Mouse (Mus musculus) spleen, postnatal 36 days (tissue): ENCODE measurements at regions not wholly inside any gene's neighbourhood (a gene's known extent, or its start where the extent isn't known, plus 50 kb on each side); places are given as distances from the start of the nearest gene placed in this dataset.

Experiments used
- DNase-seq, 2 experiments: peaks; one replicate each; pipeline ENCODE4 v3.0.0; 2022; ENCODE audit warnings: low spot score in 2 of 2, mixed read lengths in 1 of 2

DNA sequence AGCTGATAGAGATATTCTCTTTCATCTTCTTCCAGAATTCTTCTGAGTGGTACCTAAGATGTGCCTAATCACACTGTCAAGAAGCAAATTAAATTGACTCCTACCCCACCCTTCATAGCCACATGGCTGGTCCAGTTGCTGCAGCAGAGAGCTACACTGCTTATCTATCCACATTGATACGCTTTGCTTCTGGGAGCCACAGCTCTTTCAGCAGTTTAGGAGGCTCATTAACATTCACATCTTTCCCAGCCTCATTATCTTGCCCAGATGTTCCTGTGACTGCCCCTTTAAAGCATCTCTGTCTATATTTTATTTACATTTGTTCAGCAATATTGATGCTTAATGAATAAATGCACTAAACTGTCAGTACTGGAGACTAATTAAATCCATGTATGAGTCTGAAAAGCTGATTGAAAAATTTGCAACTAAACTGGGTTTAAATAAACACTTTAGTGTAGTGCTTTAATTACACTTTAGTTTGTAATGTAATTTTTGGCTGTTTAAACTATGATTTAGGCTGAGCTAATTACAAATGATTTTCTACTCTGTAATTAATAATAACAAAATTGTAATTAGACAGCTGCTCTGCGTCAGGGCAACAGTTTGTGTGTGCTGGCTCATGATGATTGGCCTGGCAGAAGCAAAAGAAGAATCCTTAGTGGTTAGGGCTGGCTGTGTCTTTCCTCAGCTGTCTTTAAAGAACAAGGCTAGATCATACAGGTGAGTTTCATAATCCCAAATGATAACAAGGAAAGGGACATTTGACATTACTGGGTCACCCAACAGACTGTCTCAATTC is 632.5 kb upstream of the Tle4 start:
- DNase-seq, result no peak

DNA sequence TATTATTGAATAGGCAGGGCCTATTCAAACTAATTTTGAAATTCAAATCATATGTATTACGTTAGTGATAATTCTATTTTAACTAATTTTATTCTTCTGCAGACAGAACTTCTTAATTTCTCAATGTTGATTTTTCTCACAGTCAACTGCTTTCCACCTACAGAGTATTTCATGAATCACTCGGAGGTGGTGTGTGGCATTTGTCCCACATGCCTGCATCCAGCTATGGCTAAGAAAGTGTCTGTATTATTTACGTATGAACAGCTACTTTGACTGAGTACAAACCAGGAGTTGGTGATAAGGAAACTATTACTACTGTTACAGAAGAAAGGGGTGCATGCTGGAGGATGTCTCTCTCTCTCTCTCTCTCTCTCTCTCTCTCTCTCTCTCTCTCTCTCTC is 619.5 kb upstream of the Tle4 start:
- DNase-seq, result no peak

DNA sequence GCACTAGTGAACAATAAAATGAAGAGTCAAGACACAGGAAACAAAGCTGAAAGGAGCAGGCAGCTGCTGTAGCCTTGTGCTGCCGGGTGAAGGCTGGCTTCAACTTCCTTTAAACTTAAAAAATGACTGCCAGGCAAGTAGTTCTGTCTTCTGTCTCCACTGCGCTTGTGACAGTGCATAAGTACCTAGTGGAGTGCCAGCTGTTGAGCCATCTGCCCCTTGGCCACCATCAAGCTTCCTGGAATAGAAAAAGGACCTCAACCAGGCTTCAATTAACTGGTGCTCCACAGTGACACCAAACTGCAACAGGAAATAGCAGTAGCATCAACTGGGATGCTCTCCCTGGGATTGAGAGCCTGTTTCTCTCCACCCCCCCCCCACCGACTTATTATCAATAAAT is 616.8 kb upstream of the Tle4 start:
- no peak for DNase-seq

DNA sequence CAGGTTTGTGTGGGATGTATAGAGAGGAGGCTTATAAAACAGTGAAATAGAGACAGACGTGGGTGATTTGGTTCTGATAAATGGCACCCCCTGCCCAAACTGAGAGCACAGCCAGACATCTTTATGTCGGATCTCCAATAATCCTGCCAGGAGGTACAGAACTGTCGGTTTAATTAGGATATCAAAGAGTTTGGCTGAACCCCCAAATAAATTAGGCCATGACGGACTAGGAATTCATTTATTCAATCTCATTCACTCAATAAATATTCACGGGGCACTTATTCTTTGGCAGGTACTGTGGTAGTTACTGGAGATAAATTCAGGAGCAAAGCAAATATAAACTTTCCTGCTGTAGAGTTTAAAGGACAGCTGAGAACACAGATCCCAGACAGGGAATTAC is 615.0 kb upstream of the Tle4 start:
- no peak for DNase-seq

DNA sequence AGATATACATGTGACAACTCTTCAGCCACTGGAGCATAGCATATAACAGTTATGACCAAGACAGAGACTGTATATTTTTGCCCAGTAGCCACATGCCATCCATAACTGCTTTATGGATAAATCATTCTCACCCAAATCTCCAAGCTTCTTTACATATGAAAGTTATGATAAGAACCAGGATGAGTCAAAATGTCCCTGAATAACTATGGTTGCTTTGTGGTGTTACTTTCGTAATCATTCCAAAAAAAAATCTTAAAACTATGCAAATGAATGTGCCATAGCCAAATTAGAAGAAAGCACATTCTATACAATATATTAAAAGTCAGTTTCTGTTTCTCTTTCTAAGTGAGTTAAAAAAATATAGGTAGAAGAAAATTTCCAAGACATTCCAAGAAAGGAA is 605.2 kb upstream of the Tle4 start:
- DNase-seq, result no peak

DNA sequence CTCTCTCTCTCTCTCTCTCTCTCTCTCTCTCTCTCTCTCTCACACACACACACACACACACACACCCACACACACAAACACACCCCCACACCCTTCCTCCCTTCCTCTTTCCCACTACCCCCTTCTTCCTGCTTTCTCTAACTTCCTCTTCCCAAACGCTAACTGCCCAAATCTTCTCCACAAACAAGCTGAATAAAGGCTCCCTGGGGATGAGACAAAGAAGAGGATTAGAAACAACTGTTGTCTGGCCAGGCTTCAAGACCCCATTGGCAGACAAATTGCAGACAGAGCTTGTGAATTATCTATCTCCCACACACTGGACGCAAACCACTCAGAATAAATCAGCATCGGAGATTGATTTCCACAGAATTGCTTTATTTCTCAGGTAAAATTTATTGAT is 603.4 kb upstream of the Tle4 start:
- no peak for DNase-seq

DNA sequence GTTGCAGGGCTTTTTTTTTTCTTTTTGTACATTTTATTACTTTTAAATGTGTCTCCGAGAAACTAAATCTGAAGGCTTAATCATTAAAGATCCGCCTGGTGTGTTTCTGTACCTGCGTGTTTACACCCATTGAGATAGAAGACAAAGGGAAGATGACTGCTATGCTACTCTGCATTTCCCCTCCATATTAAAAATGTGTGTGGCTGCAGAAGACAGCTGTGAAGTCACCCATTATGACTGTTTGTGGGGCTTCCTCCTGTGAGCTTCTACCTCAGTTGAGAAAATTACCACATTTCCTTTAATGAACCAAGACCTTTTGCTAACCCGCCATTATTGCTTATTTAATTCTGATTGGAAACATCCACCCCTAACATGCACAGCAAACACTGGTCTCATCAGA is 602.9 kb upstream of the Tle4 start:
- DNase-seq, result no peak

DNA sequence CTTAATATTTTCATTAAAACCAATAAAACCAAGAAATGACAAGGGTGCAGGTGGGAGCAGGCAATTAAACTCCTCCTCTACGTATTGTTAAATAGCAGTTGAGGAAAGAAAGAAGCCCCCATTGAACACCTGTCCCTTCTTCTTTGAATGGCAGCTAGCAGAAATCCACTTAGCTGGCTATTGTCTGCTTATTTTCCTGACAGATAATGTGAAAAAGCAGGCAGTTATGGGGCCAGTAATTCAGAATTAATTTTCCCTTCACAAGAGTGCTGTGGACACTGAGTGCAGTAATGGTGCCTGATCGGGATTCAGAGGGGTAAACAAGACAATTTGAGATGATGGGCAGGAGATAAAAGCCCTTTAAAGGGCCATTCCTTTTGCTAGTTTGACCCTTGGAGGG is 602.5 kb upstream of the Tle4 start:
- DNase-seq, result no peak

DNA sequence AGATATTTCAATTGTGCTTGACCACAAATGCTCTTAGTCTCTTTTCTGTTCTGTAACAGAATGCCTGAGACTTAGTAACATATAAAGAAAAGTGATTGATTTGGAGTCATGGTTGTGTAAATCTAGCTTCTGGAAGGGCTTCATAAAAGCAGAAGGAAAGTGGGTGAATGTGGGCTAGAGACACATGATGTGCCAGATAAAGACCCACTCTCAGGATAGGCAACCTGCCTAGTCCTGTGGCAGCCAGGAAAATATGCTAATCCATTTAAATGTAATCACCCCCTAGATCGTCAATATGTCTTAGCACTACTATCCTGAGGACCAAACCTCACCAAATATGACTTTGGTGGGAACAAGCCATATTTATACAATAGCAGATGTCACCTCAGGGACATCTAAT is 601.8 kb upstream of the Tle4 start:
- DNase-seq, result no peak

DNA sequence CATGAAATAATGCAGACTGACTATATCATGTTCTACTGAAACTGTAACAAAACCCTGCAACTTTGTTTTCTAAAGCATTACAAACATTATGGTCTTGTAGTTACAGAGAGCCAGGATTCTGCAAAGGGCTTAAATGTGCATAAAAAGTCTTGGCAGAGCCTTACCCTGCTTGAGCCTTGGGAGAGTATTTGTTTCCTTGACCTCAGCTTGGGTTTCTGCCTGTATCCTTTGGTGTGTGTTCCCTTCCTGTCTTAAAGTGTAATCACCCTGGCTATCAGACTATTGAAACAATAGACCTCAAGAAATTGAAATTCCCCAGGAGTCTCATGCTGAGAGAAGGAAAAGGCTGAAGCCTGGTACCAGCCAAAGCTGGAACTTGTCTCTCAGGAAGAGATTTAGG is 577.4 kb upstream of the Tle4 start:
- no peak for DNase-seq

DNA sequence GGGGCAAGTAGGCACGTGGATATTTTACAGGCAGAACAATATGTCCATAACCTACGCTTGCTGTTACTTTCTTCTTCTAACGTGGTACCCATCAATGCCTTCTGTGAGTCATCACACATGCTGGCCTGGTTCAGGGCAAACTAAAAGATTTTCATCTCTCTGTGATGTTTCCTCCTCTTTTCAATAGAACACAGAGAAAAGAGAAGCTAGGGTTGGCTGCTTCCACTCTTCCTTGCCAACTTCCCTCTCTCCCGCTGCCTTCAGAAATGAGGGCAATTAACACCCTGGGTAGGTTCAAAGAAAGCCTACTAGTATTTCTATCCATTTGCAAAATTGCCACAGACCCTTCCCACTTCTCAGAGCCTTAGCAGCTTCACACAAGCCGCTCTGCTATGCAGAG is 575.5 kb upstream of the Tle4 start:
- no peak for DNase-seq

DNA sequence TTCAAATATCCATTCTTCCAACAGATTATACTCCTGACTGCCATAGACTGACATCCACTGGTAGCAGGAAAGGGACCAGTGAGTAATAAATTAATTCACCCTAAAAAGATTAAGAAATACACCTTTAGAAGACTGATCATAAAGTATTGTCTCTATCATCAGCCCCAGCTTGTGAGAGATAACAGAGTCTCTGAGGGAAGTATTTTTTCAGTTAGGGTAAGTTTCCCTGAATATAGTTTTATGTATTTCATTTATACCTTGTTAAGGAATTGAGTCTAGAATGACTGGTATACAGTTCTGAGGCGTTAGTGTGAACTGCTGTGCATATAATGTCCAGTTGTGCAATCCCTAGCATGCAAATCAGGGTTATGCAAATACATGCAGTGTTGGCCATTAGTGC is 569.3 kb upstream of the Tle4 start:
- no peak for DNase-seq

DNA sequence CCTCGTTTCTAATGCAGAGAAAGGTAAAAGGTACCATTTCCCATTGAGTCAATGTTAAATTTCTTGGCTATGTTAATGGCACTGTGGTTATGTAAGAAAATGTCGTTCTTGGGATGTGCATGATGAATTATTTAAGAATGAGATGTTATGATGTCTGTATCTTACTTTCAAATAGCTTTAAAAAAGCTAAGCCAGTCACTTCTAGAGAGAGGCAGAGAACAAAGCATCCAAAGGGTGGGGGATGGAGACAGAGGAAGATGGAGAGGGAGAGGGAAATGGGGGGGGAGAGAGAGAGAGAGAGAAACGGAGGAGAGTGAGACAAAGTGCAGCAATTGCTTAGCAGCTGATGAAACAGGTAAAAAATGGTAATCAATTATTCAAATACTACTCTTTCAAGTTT is 562.8 kb upstream of the Tle4 start:
- DNase-seq, result no peak

DNA sequence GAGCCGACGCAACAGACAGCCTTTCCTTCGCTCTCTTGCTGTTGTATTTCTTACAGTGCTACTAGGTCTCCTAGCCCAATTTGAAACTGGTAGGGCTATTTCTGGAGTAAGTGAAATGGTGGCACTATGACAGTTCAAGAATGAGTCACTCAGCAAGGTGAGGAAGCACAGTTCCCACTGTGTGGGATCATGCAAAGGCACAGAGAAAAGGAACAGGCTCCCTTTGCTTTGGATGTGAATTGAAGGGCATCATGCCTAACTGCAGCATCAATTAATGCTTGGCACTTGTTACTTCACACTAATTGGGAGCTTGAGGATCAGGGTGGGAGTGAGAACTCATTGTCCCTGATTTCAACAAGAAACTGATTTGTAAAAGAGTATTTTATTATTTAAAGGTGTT is 560.8 kb upstream of the Tle4 start:
- no peak for DNase-seq

DNA sequence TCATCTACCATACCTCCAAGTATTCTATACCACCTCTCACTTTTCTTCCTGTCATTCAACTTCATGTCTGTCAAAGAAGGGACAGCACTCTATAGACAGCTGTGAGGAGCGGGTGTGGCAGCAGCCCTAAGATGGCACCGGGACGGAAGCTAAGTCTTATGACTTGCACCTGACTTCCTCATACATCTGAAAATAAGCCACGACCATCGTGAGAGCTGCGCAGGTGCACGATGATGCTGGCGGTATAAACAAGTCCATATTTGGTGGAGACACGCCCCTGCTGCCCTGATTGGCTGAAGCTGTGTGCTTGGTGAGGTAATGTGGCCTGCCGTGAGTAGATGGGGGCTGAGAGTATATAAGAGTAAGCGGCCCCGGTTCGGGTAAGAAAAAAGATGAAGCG is 560.3 kb upstream of the Tle4 start:
- no peak for DNase-seq

DNA sequence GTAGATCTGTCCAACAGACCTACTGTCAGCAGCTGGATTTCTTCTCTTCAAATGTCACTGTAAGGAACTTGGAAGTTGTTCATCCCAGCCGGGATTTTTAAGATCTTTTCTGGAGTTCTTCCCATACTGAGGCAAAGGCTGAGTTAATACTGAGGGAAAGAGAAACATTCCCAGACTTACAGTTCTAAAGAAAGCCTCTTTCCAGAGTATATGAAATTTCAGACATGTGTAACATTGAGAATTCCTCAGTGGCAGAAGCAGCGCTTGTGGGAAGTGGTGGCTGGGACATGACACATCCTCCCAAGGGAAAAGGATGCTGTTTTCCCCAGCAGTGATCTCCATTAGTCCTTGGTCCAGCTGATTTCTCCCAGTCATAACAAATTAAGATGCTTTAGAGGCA is 556.8 kb upstream of the Tle4 start:
- no peak for DNase-seq

DNA sequence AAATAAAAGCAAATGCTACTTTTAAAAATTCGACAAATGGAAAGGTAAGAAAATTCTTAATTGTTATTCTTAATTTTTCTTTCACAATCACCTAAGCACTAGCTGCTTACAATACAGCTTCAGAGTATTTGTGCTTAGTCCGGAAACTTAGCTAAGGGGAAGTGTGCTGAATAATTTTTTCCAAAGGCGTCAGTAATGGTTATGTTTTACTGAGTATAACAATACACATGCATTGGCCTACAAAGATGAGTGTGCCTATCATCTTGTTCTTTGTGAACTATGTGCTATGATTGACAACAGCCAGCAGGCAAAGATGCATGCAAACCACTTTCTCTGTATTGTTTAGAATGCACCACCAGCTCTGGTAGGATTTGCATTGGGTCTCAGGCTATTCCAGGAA is 548.5 kb upstream of the Tle4 start:
- DNase-seq, result no peak

DNA sequence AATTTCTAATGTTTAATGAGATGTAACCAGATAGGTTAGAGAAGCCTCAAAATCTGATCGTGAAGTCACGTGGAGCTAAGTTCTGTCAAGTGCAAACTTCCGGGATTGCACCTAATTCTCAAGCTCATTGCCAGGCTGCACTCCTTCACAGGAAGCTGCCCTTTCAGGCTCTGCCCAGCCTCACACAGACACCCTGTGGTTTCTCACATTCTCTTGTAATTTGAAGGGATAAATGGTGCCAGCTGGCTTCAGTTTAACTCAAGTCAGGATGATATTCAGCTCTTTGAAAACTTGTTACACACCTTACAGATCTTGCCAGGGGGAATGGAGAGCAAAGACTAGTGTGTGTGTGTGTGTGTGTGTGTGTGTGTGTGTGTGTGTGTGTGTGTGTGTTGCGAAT is 529.3 kb upstream of the Tle4 start:
- no peak for DNase-seq

DNA sequence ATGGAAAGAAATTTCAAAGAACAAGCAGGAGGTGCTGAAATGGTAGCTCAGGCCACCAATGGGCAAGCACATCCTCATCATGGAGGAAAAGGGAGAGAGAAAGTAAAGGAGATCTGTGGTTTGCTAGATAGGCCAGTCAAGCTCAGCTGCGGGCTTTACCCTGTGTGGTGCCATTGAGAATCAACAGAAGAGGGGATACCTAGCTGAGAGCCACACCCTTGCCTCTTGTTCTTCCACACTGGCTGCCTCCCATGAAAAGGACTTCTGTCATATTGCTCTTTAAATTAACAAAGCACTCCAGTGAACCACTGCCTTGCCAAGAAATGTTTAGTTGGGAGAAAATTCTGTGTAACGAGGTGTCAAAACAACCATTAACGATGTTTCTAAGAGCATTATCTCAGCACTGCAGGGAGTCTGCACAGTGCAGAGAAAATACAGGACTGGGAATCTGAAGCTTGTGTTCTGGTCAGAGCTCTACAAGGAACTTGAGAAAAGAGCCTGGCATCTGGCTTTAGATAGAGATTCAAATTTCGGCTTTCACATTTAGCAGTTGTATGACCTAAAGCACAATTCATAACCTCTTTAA is 510.7 kb upstream of the Tle4 start:
- DNase-seq, result no peak

DNA sequence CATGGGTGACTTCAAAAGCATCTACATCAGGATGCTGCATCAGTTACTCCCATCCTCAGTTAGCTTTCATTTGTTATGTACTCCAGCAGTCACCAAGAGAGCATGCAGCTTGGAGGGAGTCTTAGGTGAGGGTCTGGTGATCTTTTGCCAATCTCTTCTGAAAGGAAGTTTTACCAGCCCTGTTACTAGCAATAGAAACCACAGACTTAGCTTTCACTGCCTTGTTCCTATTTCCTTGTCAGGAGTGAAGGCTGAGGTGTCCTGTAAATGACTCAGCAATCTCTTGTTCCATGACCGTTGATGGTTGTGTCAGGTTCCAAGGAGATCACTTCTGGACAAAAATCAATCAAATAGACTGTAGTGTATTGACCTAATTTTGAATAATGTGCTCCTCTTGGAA is 497.2 kb upstream of the Tle4 start:
- no peak for DNase-seq

DNA sequence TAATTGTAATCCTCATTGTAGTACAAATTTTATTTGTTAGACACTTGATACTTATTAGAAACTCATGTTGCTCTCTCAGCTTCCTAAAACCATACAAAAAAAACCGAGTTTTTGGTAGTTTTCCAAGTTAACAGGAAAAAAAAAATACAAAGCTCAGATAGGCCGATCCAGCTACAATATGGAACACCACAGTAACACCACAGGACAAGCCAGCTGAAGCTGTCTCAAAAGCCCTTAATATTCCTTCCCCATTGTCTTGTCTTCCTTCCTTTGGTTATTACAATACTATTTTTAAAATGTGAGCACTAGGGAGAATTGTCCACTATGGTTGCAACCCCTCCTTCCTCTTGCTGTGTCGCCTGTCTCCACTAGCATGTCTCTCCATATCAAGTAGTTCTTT is 495.7 kb upstream of the Tle4 start:
- DNase-seq, result no peak

DNA sequence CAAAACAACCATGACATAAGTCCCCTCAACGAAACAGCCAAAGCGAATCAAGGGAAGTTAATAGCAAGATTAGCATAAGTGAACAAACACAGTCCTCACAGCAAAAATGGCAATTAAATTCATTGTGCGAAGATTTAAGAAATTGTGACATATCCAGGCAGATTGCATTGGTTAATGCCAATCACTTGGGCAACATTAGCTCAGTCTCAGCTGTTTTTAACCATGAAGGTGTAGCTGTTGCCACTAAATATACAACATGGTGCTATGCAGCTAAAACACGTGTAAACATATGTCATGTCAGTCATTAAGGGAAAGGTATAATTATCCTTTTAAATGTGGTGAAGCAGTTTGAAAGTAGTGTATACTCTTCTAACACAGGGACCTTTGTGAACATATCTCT is 482.8 kb upstream of the Tle4 start:
- no peak for DNase-seq

DNA sequence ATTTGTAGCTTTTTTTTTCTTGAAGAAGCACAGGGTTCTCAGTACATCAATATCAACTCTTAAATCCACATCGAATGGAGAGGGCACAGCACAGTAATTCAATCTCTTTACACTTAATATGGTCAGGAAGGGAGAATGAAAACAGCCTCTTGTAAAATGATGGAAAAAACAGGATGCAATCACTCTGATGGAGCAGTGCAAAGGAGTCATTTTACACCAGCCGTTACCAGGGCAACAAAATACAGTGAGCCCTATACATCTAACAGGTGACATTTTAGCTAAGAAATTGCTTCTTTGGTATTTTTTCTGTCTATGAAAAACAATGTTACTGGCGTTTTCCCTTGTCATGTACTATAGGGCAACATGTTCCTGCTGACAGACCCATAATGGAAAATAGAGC is 459.9 kb upstream of the Tle4 start:
- no peak for DNase-seq

DNA sequence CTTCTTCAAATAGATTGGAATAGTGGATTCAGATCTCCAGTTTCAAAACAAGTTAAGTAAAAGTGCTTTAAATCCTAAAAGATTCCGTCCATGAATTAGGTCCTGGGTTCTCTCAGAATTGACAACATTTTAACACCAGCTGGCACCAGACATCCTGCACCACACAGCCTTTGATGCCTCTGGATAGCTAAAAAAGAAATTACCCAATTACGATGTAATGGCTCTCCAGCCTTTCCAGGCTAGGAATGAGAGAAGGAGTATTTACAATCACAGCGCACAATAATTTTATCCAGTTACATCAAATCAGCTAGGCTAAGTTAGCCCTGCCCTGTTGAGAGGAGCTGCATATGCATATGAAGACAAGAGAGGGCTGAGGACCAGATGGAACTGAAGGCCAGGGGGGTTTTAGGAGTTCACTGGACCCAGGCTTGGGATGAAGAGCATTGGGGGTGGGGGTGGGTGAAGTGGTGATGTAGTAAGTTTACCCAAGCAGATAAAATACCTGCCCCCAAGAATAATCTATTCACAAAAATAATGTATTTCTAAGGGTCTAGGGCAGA is 455.8 kb upstream of the Tle4 start:
- no peak for DNase-seq
